Mouse (Mus musculus): ENCODE measurements around the gene Acot1. TPM values are rescaled to one million over a fixed set of nuclear protein-coding genes. Genes with fewer than 3 reads are reported as not detected.
"Not testable (repeated sequence)": the region's sequence is repeated elsewhere in the genome, so short reads cannot be mapped to it uniquely, and the experiment has no call there.

Gene Acot1
- 12.5 and 13.2 TPM in 2 replicates for total RNA-seq (2017)

GRCm38 (mm10) chr12:84009171-84009965, at the start of gene Acot1:
TSS of gene Acot1 (plus strand) at chr12:84009490.
- not testable (repeated sequence) for ATAC-seq (ENCODE audit: extremely low read depth, insufficient number of reproducible peaks, low FRiP score, poor library complexity, severe bottlenecking)

- no peak for ATAC-seq (ENCODE audit: extremely low read depth, insufficient number of reproducible peaks, low FRiP score, poor library complexity, severe bottlenecking)
Observed at GRCm38 (mm10) chr12:83965235-83965634, 44.1 kb upstream of the Acot1 start.

- peak; percentile 79 for ATAC-seq (ENCODE audit: extremely low read depth, insufficient number of reproducible peaks, low FRiP score, poor library complexity, severe bottlenecking)
Observed at GRCm38 (mm10) chr12:83972117-83972516, 37.2 kb upstream of the Acot1 start.

GRCm38 (mm10) chr12:83978862-83979261, 30.4 kb upstream of the Acot1 start:
- no peak for ATAC-seq (ENCODE audit: extremely low read depth, insufficient number of reproducible peaks, low FRiP score, poor library complexity, severe bottlenecking)

- no peak for ATAC-seq (ENCODE audit: extremely low read depth, insufficient number of reproducible peaks, low FRiP score, poor library complexity, severe bottlenecking)
Observed at GRCm38 (mm10) chr12:83981615-83982014, 27.7 kb upstream of the Acot1 start.

GRCm38 (mm10) chr12:83984752-83985151, 24.5 kb upstream of the Acot1 start, which contains the start of gene Heatr4:
TSS of gene Heatr4 (minus strand) at chr12:83984852.
- ATAC-seq (ENCODE audit: extremely low read depth, insufficient number of reproducible peaks, low FRiP score, poor library complexity, severe bottlenecking) = no peak

- ATAC-seq (ENCODE audit: extremely low read depth, insufficient number of reproducible peaks, low FRiP score, poor library complexity, severe bottlenecking) = no peak
Observed at GRCm38 (mm10) chr12:83987242-83987582, 22.1 kb upstream of the Acot1 start.

GRCm38 (mm10) chr12:83987583-83988441, 21.5 kb upstream of the Acot1 start, which contains the start of gene Acot2:
TSS of gene Acot2 (plus strand) at chr12:83987861.
- peak; percentile 93 for ATAC-seq (ENCODE audit: extremely low read depth, insufficient number of reproducible peaks, low FRiP score, poor library complexity, severe bottlenecking)

GRCm38 (mm10) chr12:83988483-83988882, 20.8 kb upstream of the Acot1 start:
- ATAC-seq (ENCODE audit: extremely low read depth, insufficient number of reproducible peaks, low FRiP score, poor library complexity, severe bottlenecking) = no peak

- no peak for ATAC-seq (ENCODE audit: extremely low read depth, insufficient number of reproducible peaks, low FRiP score, poor library complexity, severe bottlenecking)
Observed at GRCm38 (mm10) chr12:83989378-83989777, 19.9 kb upstream of the Acot1 start.

GRCm38 (mm10) chr12:83997221-83997620, 12.1 kb upstream of the Acot1 start:
- 0 out of 2 replicates have a peak, but pooled peaks have one; percentile 26 for ATAC-seq (ENCODE audit: extremely low read depth, insufficient number of reproducible peaks, low FRiP score, poor library complexity, severe bottlenecking)

- ATAC-seq (ENCODE audit: extremely low read depth, insufficient number of reproducible peaks, low FRiP score, poor library complexity, severe bottlenecking) = no peak
Observed at GRCm38 (mm10) chr12:83998341-83999107, 10.8 kb upstream of the Acot1 start.

GRCm38 (mm10) chr12:83999237-83999636, 10.1 kb upstream of the Acot1 start:
- ATAC-seq (ENCODE audit: extremely low read depth, insufficient number of reproducible peaks, low FRiP score, poor library complexity, severe bottlenecking) = 0 out of 2 replicates have a peak, but pooled peaks have one; percentile 16

- no peak for ATAC-seq (ENCODE audit: extremely low read depth, insufficient number of reproducible peaks, low FRiP score, poor library complexity, severe bottlenecking)
Observed at GRCm38 (mm10) chr12:84000418-84000817, 8.9 kb upstream of the Acot1 start.

GRCm38 (mm10) chr12:84003866-84004265, 5.4 kb upstream of the Acot1 start:
- ATAC-seq (ENCODE audit: extremely low read depth, insufficient number of reproducible peaks, low FRiP score, poor library complexity, severe bottlenecking) = no peak

GRCm38 (mm10) chr12:84008251-84008650, 1.0 kb upstream of the Acot1 start:
- ATAC-seq (ENCODE audit: extremely low read depth, insufficient number of reproducible peaks, low FRiP score, poor library complexity, severe bottlenecking) = no peak

- no peak for ATAC-seq (ENCODE audit: extremely low read depth, insufficient number of reproducible peaks, low FRiP score, poor library complexity, severe bottlenecking)
Observed at GRCm38 (mm10) chr12:84008729-84009128, 561 bp upstream of the Acot1 start.

GRCm38 (mm10) chr12:84010201-84010600, 911 bp downstream of the Acot1 start:
- no peak for ATAC-seq (ENCODE audit: extremely low read depth, insufficient number of reproducible peaks, low FRiP score, poor library complexity, severe bottlenecking)
